Mouse (Mus musculus): ENCODE measurements around the gene Olfr1201. TPM values are rescaled to one million over a fixed set of nuclear protein-coding genes. Genes with fewer than 3 reads are reported as not detected.

Gene Olfr1201
- not detected in 2 replicates for total RNA-seq (2012; rRNA removed)

GRCm38 (mm10) chr2:88792736-88793135 lies at the start of gene Olfr1201:
Olfr1201 (plus strand) TSS chr2:88793036.
- Histone ChIP-seq H3K4me3 (ENCODE audit: insufficient read depth in 1 of 2, low read depth in 1 of 2, low read length in 2 of 2, poor library complexity in 1 of 2, severe bottlenecking in 1 of 2) (no peak within 1 kb of the TSS), H3K9ac (ENCODE audit: insufficient read depth, low read depth, low read length, poor library complexity, severe bottlenecking) (no peak within 1 kb of the TSS), H3K4me1 (ENCODE audit: control insufficient read depth in 2 of 2, insufficient read depth in 2 of 2, low read length in 2 of 2, poor library complexity in 1 of 2) (no peaks in the 10 kb centered on the region), H3K36me3 (ENCODE audit: control insufficient read depth, insufficient read depth, low read length, poor library complexity, severe bottlenecking) (no peaks in the 10 kb centered on the region), H3K9me3 (ENCODE audit: control insufficient read depth, insufficient read depth, low read depth, low read length) (no peaks in the 10 kb centered on the region), H3K27ac (ENCODE audit: insufficient read depth, low read depth, low read length, poor library complexity, severe bottlenecking) (no peak within 1 kb of the TSS)
- DNase-seq (ENCODE audit: low read depth, low spot score) = no peak
- in situ Hi-C loops (cut with MboI; ENCODE audit: low sequenced_read_pairs in 2 of 2, unreplicated experiment in 2 of 2) = no loop called here
- TF ChIP-seq CHD2 (IDR thresholded peaks at IDR 0.05; ENCODE audit: low read depth, low read length) (no peak), ZC3H11A (IDR thresholded peaks at IDR 0.05; ENCODE audit: borderline replicate concordance, low read depth, low read length) (no peak), HCFC1 (IDR thresholded peaks at IDR 0.05; ENCODE audit: borderline replicate concordance, insufficient read depth, low read length) (no peak), MAFK (IDR thresholded peaks at IDR 0.05; ENCODE audit: insufficient read depth, low read depth, low read length) (no peak), ZNF384 (IDR thresholded peaks at IDR 0.05; ENCODE audit: low read depth, low read length) (no peak)

- TF ChIP-seq MAFK (IDR thresholded peaks at IDR 0.05; ENCODE audit: insufficient read depth, low read depth, low read length) = no peak
- no peak for TF ChIP-seq HCFC1 (IDR thresholded peaks at IDR 0.05; ENCODE audit: borderline replicate concordance, insufficient read depth, low read length)
- no peak for TF ChIP-seq ZC3H11A (IDR thresholded peaks at IDR 0.05; ENCODE audit: borderline replicate concordance, low read depth, low read length)
- TF ChIP-seq CHD2 (IDR thresholded peaks at IDR 0.05; ENCODE audit: low read depth, low read length) = no peak
- no peak for TF ChIP-seq ZNF384 (IDR thresholded peaks at IDR 0.05; ENCODE audit: low read depth, low read length)
- Histone ChIP-seq H3K9me3 (ENCODE audit: control insufficient read depth, insufficient read depth, low read depth, low read length) (no peaks in the 10 kb centered on the region), H3K4me1 (ENCODE audit: control insufficient read depth in 2 of 2, insufficient read depth in 2 of 2, low read length in 2 of 2, poor library complexity in 1 of 2) (no peaks in the 10 kb centered on the region), H3K9ac (ENCODE audit: insufficient read depth, low read depth, low read length, poor library complexity, severe bottlenecking) (no peak overlapping the region), H3K36me3 (ENCODE audit: control insufficient read depth, insufficient read depth, low read length, poor library complexity, severe bottlenecking) (no peaks in the 10 kb centered on the region), H3K4me3 (ENCODE audit: insufficient read depth in 1 of 2, low read depth in 1 of 2, low read length in 2 of 2, poor library complexity in 1 of 2, severe bottlenecking in 1 of 2) (no peak overlapping the region), H3K27ac (ENCODE audit: insufficient read depth, low read depth, low read length, poor library complexity, severe bottlenecking) (no peak overlapping the region)
- in situ Hi-C loops (cut with MboI; ENCODE audit: low sequenced_read_pairs in 2 of 2, unreplicated experiment in 2 of 2) = no loop called here
- no peak for DNase-seq (ENCODE audit: low read depth, low spot score)
Observed at GRCm38 (mm10) chr2:88743379-88743778, 49.5 kb upstream of the Olfr1201 start.

- no peaks in the 10 kb centered on the region for H3K4me1 ChIP-seq (ENCODE audit: control insufficient read depth in 2 of 2, insufficient read depth in 2 of 2, low read length in 2 of 2, poor library complexity in 1 of 2)
- in situ Hi-C loops (cut with MboI; ENCODE audit: low sequenced_read_pairs in 2 of 2, unreplicated experiment in 2 of 2) = no loop called here
- no peak for DNase-seq (ENCODE audit: low read depth, low spot score)
- no peaks in the 10 kb centered on the region for H3K9me3 ChIP-seq (ENCODE audit: control insufficient read depth, insufficient read depth, low read depth, low read length)
- no peaks in the 10 kb centered on the region for H3K36me3 ChIP-seq (ENCODE audit: control insufficient read depth, insufficient read depth, low read length, poor library complexity, severe bottlenecking)
- no peak for TF ChIP-seq ZC3H11A (IDR thresholded peaks at IDR 0.05; ENCODE audit: borderline replicate concordance, low read depth, low read length)
- no peak for TF ChIP-seq ZNF384 (IDR thresholded peaks at IDR 0.05; ENCODE audit: low read depth, low read length)
- no peak for TF ChIP-seq HCFC1 (IDR thresholded peaks at IDR 0.05; ENCODE audit: borderline replicate concordance, insufficient read depth, low read length)
- no peak for TF ChIP-seq CHD2 (IDR thresholded peaks at IDR 0.05; ENCODE audit: low read depth, low read length)
- no peak for TF ChIP-seq MAFK (IDR thresholded peaks at IDR 0.05; ENCODE audit: insufficient read depth, low read depth, low read length)
- H3K9ac ChIP-seq (ENCODE audit: insufficient read depth, low read depth, low read length, poor library complexity, severe bottlenecking) = no peak within 1 kb of the TSS
- H3K4me3 ChIP-seq (ENCODE audit: insufficient read depth in 1 of 2, low read depth in 1 of 2, low read length in 2 of 2, poor library complexity in 1 of 2, severe bottlenecking in 1 of 2) = no peak within 1 kb of the TSS
- H3K27ac ChIP-seq (ENCODE audit: insufficient read depth, low read depth, low read length, poor library complexity, severe bottlenecking) = no peak within 1 kb of the TSS
Observed at GRCm38 (mm10) chr2:88751270-88751669, 41.6 kb upstream of the Olfr1201 start, which contains the start of gene Olfr1198. Olfr1198 (minus strand) TSS chr2:88751370.

GRCm38 (mm10) chr2:88760369-88760768 lies 32.5 kb upstream of the Olfr1201 start, which contains the start of gene Olfr1199:
Olfr1199 (minus strand) TSS chr2:88760469.
- no peak for DNase-seq (ENCODE audit: low read depth, low spot score)
- H3K9ac ChIP-seq (ENCODE audit: insufficient read depth, low read depth, low read length, poor library complexity, severe bottlenecking) = no peak within 1 kb of the TSS
- H3K4me3 ChIP-seq (ENCODE audit: insufficient read depth in 1 of 2, low read depth in 1 of 2, low read length in 2 of 2, poor library complexity in 1 of 2, severe bottlenecking in 1 of 2) = no peak within 1 kb of the TSS
- H3K9me3 ChIP-seq (ENCODE audit: control insufficient read depth, insufficient read depth, low read depth, low read length) = no peaks in the 10 kb centered on the region
- in situ Hi-C loops (cut with MboI; ENCODE audit: low sequenced_read_pairs in 2 of 2, unreplicated experiment in 2 of 2) = no loop called here
- TF ChIP-seq MAFK (IDR thresholded peaks at IDR 0.05; ENCODE audit: insufficient read depth, low read depth, low read length) (no peak), ZC3H11A (IDR thresholded peaks at IDR 0.05; ENCODE audit: borderline replicate concordance, low read depth, low read length) (no peak), HCFC1 (IDR thresholded peaks at IDR 0.05; ENCODE audit: borderline replicate concordance, insufficient read depth, low read length) (no peak), ZNF384 (IDR thresholded peaks at IDR 0.05; ENCODE audit: low read depth, low read length) (no peak), CHD2 (IDR thresholded peaks at IDR 0.05; ENCODE audit: low read depth, low read length) (no peak)
- H3K27ac ChIP-seq (ENCODE audit: insufficient read depth, low read depth, low read length, poor library complexity, severe bottlenecking) = no peak within 1 kb of the TSS
- H3K4me1 ChIP-seq (ENCODE audit: control insufficient read depth in 2 of 2, insufficient read depth in 2 of 2, low read length in 2 of 2, poor library complexity in 1 of 2) = no peaks in the 10 kb centered on the region
- H3K36me3 ChIP-seq (ENCODE audit: control insufficient read depth, insufficient read depth, low read length, poor library complexity, severe bottlenecking) = no peaks in the 10 kb centered on the region

GRCm38 (mm10) chr2:88770388-88770787 lies 22.4 kb upstream of the Olfr1201 start, which contains the start of gene Olfr1200:
Olfr1200 (minus strand) TSS chr2:88770488.
- TF ChIP-seq ZC3H11A (IDR thresholded peaks at IDR 0.05; ENCODE audit: borderline replicate concordance, low read depth, low read length) = no peak
- TF ChIP-seq MAFK (IDR thresholded peaks at IDR 0.05; ENCODE audit: insufficient read depth, low read depth, low read length) = no peak
- TF ChIP-seq ZNF384 (IDR thresholded peaks at IDR 0.05; ENCODE audit: low read depth, low read length) = no peak
- TF ChIP-seq HCFC1 (IDR thresholded peaks at IDR 0.05; ENCODE audit: borderline replicate concordance, insufficient read depth, low read length) = no peak
- no peak for TF ChIP-seq CHD2 (IDR thresholded peaks at IDR 0.05; ENCODE audit: low read depth, low read length)
- Histone ChIP-seq H3K27ac (ENCODE audit: insufficient read depth, low read depth, low read length, poor library complexity, severe bottlenecking) (no peak within 1 kb of the TSS), H3K4me1 (ENCODE audit: control insufficient read depth in 2 of 2, insufficient read depth in 2 of 2, low read length in 2 of 2, poor library complexity in 1 of 2) (no peaks in the 10 kb centered on the region), H3K9me3 (ENCODE audit: control insufficient read depth, insufficient read depth, low read depth, low read length) (no peaks in the 10 kb centered on the region), H3K9ac (ENCODE audit: insufficient read depth, low read depth, low read length, poor library complexity, severe bottlenecking) (no peak within 1 kb of the TSS), H3K36me3 (ENCODE audit: control insufficient read depth, insufficient read depth, low read length, poor library complexity, severe bottlenecking) (no peaks in the 10 kb centered on the region), H3K4me3 (ENCODE audit: insufficient read depth in 1 of 2, low read depth in 1 of 2, low read length in 2 of 2, poor library complexity in 1 of 2, severe bottlenecking in 1 of 2) (no peak within 1 kb of the TSS)
- in situ Hi-C loops (cut with MboI; ENCODE audit: low sequenced_read_pairs in 2 of 2, unreplicated experiment in 2 of 2) = no loop called here
- DNase-seq (ENCODE audit: low read depth, low spot score) = no peak
